Mouse (Mus musculus): ENCODE data around the gene Tanc2. TPM values are rescaled to one million over a fixed set of nuclear protein-coding genes. Genes with fewer than 3 reads are reported as not detected.

Gene Tanc2
- polyA plus RNA-seq, 1 experiment from 2014 or later = 4.4 TPM

- Histone ChIP-seq H3K27me3 (replicated peaks) (no peaks in the 10 kb centered on the region), H3K36me3 (no peaks in the 10 kb centered on the region), H3K9ac (no peak overlapping the region), H3K4me1 (no peaks in the 10 kb centered on the region), H3K27ac (no peak overlapping the region), H3K9me3 (replicated peaks) (no peaks in the 10 kb centered on the region), H3K4me3 (no peak overlapping the region), H3K4me2 (no peak overlapping the region)
- WGBS (ENCODE audit: insufficient replicate concordance) = 29% methylated on average over 4 of the region's 4 CpGs
- peak; percentile 46; the same call in 1 of the 2 replicates for ATAC-seq
Observed at GRCm38 (mm10) chr11:105911592-105912375, 322.0 kb downstream of the Tanc2 start.

GRCm38 (mm10) chr11:105913580-105913979 lies 323.8 kb downstream of the Tanc2 start:
- H3K9ac ChIP-seq = no peak overlapping the region
- no peak for ATAC-seq
- no peak overlapping the region for H3K4me2 ChIP-seq
- H3K4me3 ChIP-seq = no peak overlapping the region
- no peaks in the 10 kb centered on the region for H3K36me3 ChIP-seq
- no peak overlapping the region for H3K27ac ChIP-seq
- no peaks in the 10 kb centered on the region for H3K27me3 ChIP-seq (replicated peaks)
- H3K4me1 ChIP-seq = no peaks in the 10 kb centered on the region
- H3K9me3 ChIP-seq (replicated peaks) = no peaks in the 10 kb centered on the region
- WGBS (ENCODE audit: insufficient replicate concordance) = 80% methylated on average over 5 of the region's 5 CpGs

- no peak overlapping the region for H3K9ac ChIP-seq
- no peak overlapping the region for H3K27ac ChIP-seq
- H3K36me3 ChIP-seq = peaks cover 16% of the 10 kb centered on the region; the same call in 1 of the 2 replicates
- peaks cover 38% of the 10 kb centered on the region for H3K4me1 ChIP-seq
- H3K9me3 ChIP-seq (replicated peaks) = no peaks in the 10 kb centered on the region
- H3K4me3 ChIP-seq = no peak overlapping the region
- 0 out of 2 replicates have a peak, but pooled peaks cover under 1% of the 10 kb centered on the region for H3K27me3 ChIP-seq (replicated peaks)
- ATAC-seq = no peak
- H3K4me2 ChIP-seq = no peak overlapping the region
- WGBS (ENCODE audit: insufficient replicate concordance) = 52% methylated on average over 3 of the region's 3 CpGs
Observed at GRCm38 (mm10) chr11:105920098-105920785, 330.5 kb downstream of the Tanc2 start.

- H3K4me2 ChIP-seq = peak overlapping the region; percentile 30
- H3K9ac ChIP-seq = no peak overlapping the region
- peaks cover 16% of the 10 kb centered on the region; the same call in 1 of the 2 replicates for H3K36me3 ChIP-seq
- ATAC-seq = peak; percentile 78
- 0 out of 2 replicates have a peak, but pooled peaks cover 4% of the 10 kb centered on the region for H3K27me3 ChIP-seq (replicated peaks)
- H3K4me1 ChIP-seq = peaks cover 38% of the 10 kb centered on the region
- peak overlapping the region; percentile 39; the same call in 1 of the 2 replicates for H3K27ac ChIP-seq
- H3K9me3 ChIP-seq (replicated peaks) = no peaks in the 10 kb centered on the region
- no peak overlapping the region for H3K4me3 ChIP-seq
- 83% methylated on average over 2 of the region's 2 CpGs for WGBS (ENCODE audit: insufficient replicate concordance)
Observed at GRCm38 (mm10) chr11:105920836-105921235, 331.1 kb downstream of the Tanc2 start.

GRCm38 (mm10) chr11:105921275-105921674 lies 331.5 kb downstream of the Tanc2 start:
- peaks cover 38% of the 10 kb centered on the region for H3K4me1 ChIP-seq
- peak; percentile 89 for ATAC-seq
- peaks cover 16% of the 10 kb centered on the region; the same call in 1 of the 2 replicates for H3K36me3 ChIP-seq
- H3K27me3 ChIP-seq (replicated peaks) = 0 out of 2 replicates have a peak, but pooled peaks cover 4% of the 10 kb centered on the region
- WGBS (ENCODE audit: insufficient replicate concordance) = 39% methylated on average over 5 of the region's 5 CpGs
- H3K4me2 ChIP-seq = peak overlapping the region; percentile 30
- no peak overlapping the region for H3K4me3 ChIP-seq
- H3K27ac ChIP-seq = peak overlapping the region; percentile 53; the same call in 1 of the 2 replicates
- no peaks in the 10 kb centered on the region for H3K9me3 ChIP-seq (replicated peaks)
- H3K9ac ChIP-seq = no peak overlapping the region

- no peak overlapping the region for H3K27ac ChIP-seq
- 76% methylated on average over 20 of the region's 20 CpGs for WGBS (ENCODE audit: insufficient replicate concordance)
- ATAC-seq = no peak
- peaks cover 4% of the 10 kb centered on the region; the same call in 1 of the 2 replicates for H3K27me3 ChIP-seq (replicated peaks)
- H3K4me2 ChIP-seq = no peak overlapping the region
- no peak overlapping the region for H3K9ac ChIP-seq
- H3K36me3 ChIP-seq = peaks cover 16% of the 10 kb centered on the region; the same call in 1 of the 2 replicates
- peaks cover 38% of the 10 kb centered on the region for H3K4me1 ChIP-seq
- H3K9me3 ChIP-seq (replicated peaks) = no peaks in the 10 kb centered on the region
- H3K4me3 ChIP-seq = no peak overlapping the region
Observed at GRCm38 (mm10) chr11:105922769-105923663, 333.2 kb downstream of the Tanc2 start.

GRCm38 (mm10) chr11:105927065-105928030 lies 337.6 kb downstream of the Tanc2 start:
- Histone ChIP-seq H3K9me3 (replicated peaks) (no peaks in the 10 kb centered on the region), H3K27me3 (replicated peaks) (peaks cover 4% of the 10 kb centered on the region; the same call in 1 of the 2 replicates), H3K4me1 (peaks cover 9% of the 10 kb centered on the region), H3K27ac (no peak overlapping the region), H3K36me3 (peaks cover 3% of the 10 kb centered on the region; the same call in 1 of the 2 replicates), H3K9ac (no peak overlapping the region), H3K4me2 (no peak overlapping the region), H3K4me3 (no peak overlapping the region)
- WGBS (ENCODE audit: insufficient replicate concordance) = 53% methylated on average over 14 of the region's 14 CpGs
- 0 out of 2 replicates have a peak, but pooled peaks have one; percentile 49 for ATAC-seq

- H3K9ac ChIP-seq = no peak overlapping the region
- no peaks in the 10 kb centered on the region for H3K36me3 ChIP-seq
- WGBS (ENCODE audit: insufficient replicate concordance) = 66% methylated on average over 5 of the region's 5 CpGs
- H3K9me3 ChIP-seq (replicated peaks) = no peaks in the 10 kb centered on the region
- no peak overlapping the region for H3K4me3 ChIP-seq
- ATAC-seq = no peak
- H3K27ac ChIP-seq = no peak overlapping the region
- no peak overlapping the region for H3K4me2 ChIP-seq
- H3K4me1 ChIP-seq = peaks cover under 1% of the 10 kb centered on the region; the same call in 1 of the 2 replicates
- peaks cover 4% of the 10 kb centered on the region; the same call in 1 of the 2 replicates for H3K27me3 ChIP-seq (replicated peaks)
Observed at GRCm38 (mm10) chr11:105928171-105928570, 338.4 kb downstream of the Tanc2 start.

- Histone ChIP-seq H3K36me3 (no peaks in the 10 kb centered on the region), H3K27me3 (replicated peaks) (no peaks in the 10 kb centered on the region; the same call in 1 of the 2 replicates), H3K9me3 (replicated peaks) (no peaks in the 10 kb centered on the region), H3K9ac (no peak overlapping the region), H3K4me1 (no peaks in the 10 kb centered on the region), H3K27ac (no peak overlapping the region), H3K4me3 (no peak overlapping the region), H3K4me2 (no peak overlapping the region)
- 71% methylated on average over 3 of the region's 3 CpGs for WGBS (ENCODE audit: insufficient replicate concordance)
- ATAC-seq = no peak
Observed at GRCm38 (mm10) chr11:105931380-105931779, 341.6 kb downstream of the Tanc2 start.

- 74% methylated on average over 8 of the region's 8 CpGs for WGBS (ENCODE audit: insufficient replicate concordance)
- H3K9ac ChIP-seq = no peak overlapping the region
- no peaks in the 10 kb centered on the region for H3K36me3 ChIP-seq
- no peak overlapping the region for H3K4me2 ChIP-seq
- H3K27ac ChIP-seq = no peak overlapping the region
- no peak overlapping the region for H3K4me3 ChIP-seq
- H3K9me3 ChIP-seq (replicated peaks) = no peaks in the 10 kb centered on the region
- peaks cover 14% of the 10 kb centered on the region; the same call in 1 of the 2 replicates for H3K27me3 ChIP-seq (replicated peaks)
- H3K4me1 ChIP-seq = no peaks in the 10 kb centered on the region
- no peak for ATAC-seq
Observed at GRCm38 (mm10) chr11:105933746-105934145, 344.0 kb downstream of the Tanc2 start.

All from liver, embryonic 12.5 days (tissue).